8 mouse cellular contexts compared by ENCODE assay signal in the genomic region with DNA sequence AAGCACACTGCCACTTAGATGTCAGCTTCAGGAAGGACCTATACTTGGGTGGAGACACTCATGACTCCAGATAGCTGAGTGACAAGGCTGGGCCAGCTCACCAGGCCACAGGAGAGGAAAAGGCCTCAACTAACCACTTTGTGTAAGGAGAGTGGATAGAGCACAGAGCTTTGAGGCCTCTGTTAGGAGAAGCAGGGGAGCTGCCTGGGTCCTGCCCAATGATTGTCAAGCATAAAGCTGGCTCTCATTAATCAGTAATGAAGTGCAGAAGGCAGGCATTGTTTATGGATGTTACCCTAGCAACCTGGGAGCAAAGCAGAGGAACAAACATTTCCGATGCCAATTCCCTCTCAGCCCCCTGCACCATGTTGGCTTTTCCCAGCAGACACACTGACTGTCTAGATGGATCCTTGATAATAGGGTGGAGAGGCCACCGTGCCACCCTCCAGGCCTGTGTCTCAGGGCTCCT. TPM values are rescaled to one million over a fixed set of nuclear protein-coding genes. Genes with fewer than 3 reads are reported as not detected.
A peak's percentile ranks its signal among the peaks of the same experiment; 100 is the strongest.
DNase-seq lines count a peak whose midpoint lies in the region; ATAC-seq and TF ChIP-seq lines count a peak whose summit lies in the region.

No protein-coding gene starts in this region.

- H3K27ac ChIP-seq in embryonic facial prominence, embryonic 14.5 days (replicated peaks; ENCODE audit: low read depth, low read length) = peak overlapping the region; percentile 52
- peak overlapping the region; percentile 60 for H3K27ac ChIP-seq in liver, postnatal 0 days (ENCODE audit: low read depth)

- H3K4me3 ChIP-seq in embryonic facial prominence, embryonic 14.5 days (ENCODE audit: low read depth, low read length) = no peak overlapping the region
- H3K4me3 ChIP-seq in liver, postnatal 0 days (ENCODE audit: low read depth, low read length) = no peak overlapping the region

- no peaks in the 10 kb centered on the region for H3K27me3 ChIP-seq in embryonic facial prominence, embryonic 14.5 days (replicated peaks; ENCODE audit: control insufficient read depth, insufficient read depth, low read length)
- no peaks in the 10 kb centered on the region for H3K27me3 ChIP-seq in liver, postnatal 0 days (ENCODE audit: insufficient read depth, low read length)

- TF ChIP-seq EP300 in liver, postnatal 0 days (IDR thresholded peaks at IDR 0.05; ENCODE audit: low read depth) = no peak

- H3K36me3 ChIP-seq in embryonic facial prominence, embryonic 14.5 days (ENCODE audit: control insufficient read depth, insufficient read depth, low read length) = no peaks in the 10 kb centered on the region
- H3K36me3 ChIP-seq in liver, postnatal 0 days (replicated peaks; ENCODE audit: insufficient read depth, low read length) = no peaks in the 10 kb centered on the region

- peak; percentile 13 for DNase-seq in Muller cell, postnatal 12 days (ENCODE audit: inconsistent ontology term)
- peak; percentile 67 for DNase-seq in embryonic facial prominence, embryonic 14.5 days (ENCODE audit: low spot score)
- peak; percentile 49 for DNase-seq in kidney, adult 18-20 months
- peak; percentile 24 for DNase-seq in liver, postnatal 0 days
- DNase-seq in adrenal gland, postnatal 4 days (ENCODE audit: low spot score in 2 of 2) = no peak
- DNase-seq in urinary bladder, postnatal 36 days (ENCODE audit: low spot score in 2 of 2) = no peak
- DNase-seq in testis, postnatal 14 days (ENCODE audit: low spot score) = no peak

- WGBS in embryonic facial prominence, embryonic 14.5 days = 50% methylated on average over 2 of the region's 2 CpGs
- 63% methylated on average over 2 of the region's 2 CpGs for WGBS in liver, postnatal 0 days (ENCODE audit: insufficient replicate concordance)

- TF ChIP-seq CTCF in liver, postnatal 0 days (IDR thresholded peaks at IDR 0.05; ENCODE audit: low read depth) = no peak

- no peak overlapping the region for H3K9ac ChIP-seq in embryonic facial prominence, embryonic 14.5 days (ENCODE audit: low read depth, low read length)
- H3K9ac ChIP-seq in liver, postnatal 0 days (replicated peaks) = no peak overlapping the region

- peak; percentile 62 for ATAC-seq in embryonic facial prominence, embryonic 14.5 days (ENCODE audit: low read depth)
- ATAC-seq in liver, postnatal 0 days = peak; percentile 93
- ATAC-seq in inflammation-experienced regulatory T-cells, adult 6 months = no peak

- no peak overlapping the region for H3K4me2 ChIP-seq in embryonic facial prominence, embryonic 14.5 days (ENCODE audit: low read depth, low read length)
- H3K4me2 ChIP-seq in liver, postnatal 0 days (ENCODE audit: low read depth, low read length) = no peak overlapping the region

- no peaks in the 10 kb centered on the region for H3K4me1 ChIP-seq in embryonic facial prominence, embryonic 14.5 days (ENCODE audit: control insufficient read depth, insufficient read depth, low read length)
- H3K4me1 ChIP-seq in liver, postnatal 0 days (ENCODE audit: insufficient read depth) = peaks cover 3% of the 10 kb centered on the region

- H3K9me3 ChIP-seq in embryonic facial prominence, embryonic 14.5 days (ENCODE audit: control insufficient read depth, low read length) = no peaks in the 10 kb centered on the region
- H3K9me3 ChIP-seq in liver, postnatal 0 days (ENCODE audit: low read length) = no peaks in the 10 kb centered on the region

RNA-seq across cellular contexts. Expression of a gene that starts 44.6 kb away (rescaled TPM):
- polyA plus RNA-seq in embryonic facial prominence, embryonic 14.5 days (2014; fragmentation: Nextera tagmentation; extraction: Ambion mirVana) = 123 and 132 TPM in 2 replicates
- polyA plus RNA-seq in liver, postnatal 0 days (2015; fragmentation: Nextera tagmentation; extraction: Ambion mirVana) = 44.2 and 46.1 TPM in 2 replicates
- 100 to 1,000 TPM; 262 to 355 TPM for total RNA-seq in adrenal gland, postnatal 4 days (2021)
- polyA plus RNA-seq in inflammation-experienced regulatory T-cells, adult 6 months (2017; shearing (Covaris generic)) = 10 to 100 TPM; 34.9 to 48.8 (median 37.7) TPM

Comparison
In these comparisons a context has a peak if more than half of its experiments do, and no peak if none do; other contexts are left out.
1. DNase-seq: peak in Muller cell, postnatal 12 days (single experiment), embryonic facial prominence, embryonic 14.5 days (single experiment), kidney, adult 18-20 months (single experiment) and liver, postnatal 0 days (single experiment); none in adrenal gland, postnatal 4 days (0 of 2), urinary bladder, postnatal 36 days (0 of 2) and testis, postnatal 14 days (single experiment).